Mouse (Mus musculus): ENCODE measurements around the gene Vopp1.

GRCm38 (mm10) chr6:57763054-57763453 is 61.9 kb downstream of the Vopp1 start:
- TF ChIP-seq MAX (IDR thresholded peaks at IDR 0.05; ENCODE audit: low read length) = no peak
- no peak for TF ChIP-seq MEF2A (IDR thresholded peaks at IDR 0.05; ENCODE audit: borderline replicate concordance, low read depth, low read length)
- no peak for TF ChIP-seq JUN (IDR thresholded peaks at IDR 0.05; ENCODE audit: insufficient read depth, low read depth, low read length)
- no peak for TF ChIP-seq GABPA (IDR thresholded peaks at IDR 0.05; ENCODE audit: insufficient replicate concordance, low read depth, low read length)
- no peak for TF ChIP-seq KAT2A (IDR thresholded peaks at IDR 0.05; ENCODE audit: insufficient replicate concordance, low read length)
- no peak for TF ChIP-seq ETS1 (conservative IDR thresholded peaks at IDR 0.05; ENCODE audit: low read depth, low read length)
- TF ChIP-seq MYC (IDR thresholded peaks at IDR 0.05; ENCODE audit: low read depth, low read length) = no peak
- no peak for TF ChIP-seq USF1 (IDR thresholded peaks at IDR 0.05; ENCODE audit: low read depth, low read length)
- TF ChIP-seq CTCF (conservative IDR thresholded peaks at IDR 0.05 in 1 of 2, IDR thresholded peaks at IDR 0.05 in 1 of 2; ENCODE audit: low read depth in 2 of 2, low read length in 2 of 2) = no peak

Data from CH12.LX (cell line).